Mouse (Mus musculus) hindbrain, embryonic 14.5 days (tissue): Measurements from ENCODE around the gene Ccrl2. TPM values are rescaled to one million over a fixed set of nuclear protein-coding genes. Genes with fewer than 3 reads are reported as not detected.

Experiments
- ATAC-seq: fragments of 200-750 bp; cut with Nextera tagmentation; 2 replicates; pipeline ENCODE4 v1.8.0; 2017; ENCODE audit warnings: moderate number of reproducible peaks, mild to moderate bottlenecking, moderate TSS enrichment, moderate library complexity; ENCODE audit not compliant: low FRiP score
- DNase-seq: peaks from one replicate; pipeline ENCODE4 v3.0.0-alpha.2; 2015; ENCODE audit warnings: low spot score
- H3K27ac ChIP-seq: fragments of 300-500 bp; sonication (generic); 2 replicates; pipeline ENCODE4 v1.5.1; 2014; ENCODE audit warnings: mild to moderate bottlenecking, moderate library complexity
- H3K27me3 ChIP-seq: fragments of 300-500 bp; sonication (generic); 2 replicates; pipeline ENCODE4 v1.6.1; 2014; ENCODE audit warnings: mild to moderate bottlenecking, low read length, mixed read lengths; ENCODE audit not compliant: control insufficient read depth, insufficient read depth
- H3K36me3 ChIP-seq: fragments of 300-500 bp; sonication (generic); replicated peaks from 2 replicates; pipeline ENCODE4 v1.6.1; 2014; ENCODE audit not compliant: control insufficient read depth, insufficient read depth
- H3K4me1 ChIP-seq: fragments of 300-500 bp; sonication (generic); replicated peaks from 2 replicates; pipeline ENCODE4 v1.6.1; 2014; ENCODE audit warnings: antibody characterized with exemption, low read length, mixed read lengths; ENCODE audit not compliant: control insufficient read depth, insufficient read depth
- H3K4me2 ChIP-seq: fragments of 300-500 bp; sonication (generic); replicated peaks from 2 replicates; pipeline ENCODE4 v1.6.1; 2014; ENCODE audit warnings: mild to moderate bottlenecking, moderate library complexity
- H3K4me3 ChIP-seq: fragments of 300-500 bp; sonication (generic); replicated peaks from 2 replicates; pipeline ENCODE4 v1.5.1; 2014; ENCODE audit warnings: mild to moderate bottlenecking, low read length
- H3K9ac ChIP-seq: fragments of 300-500 bp; sonication (generic); 2 replicates; pipeline ENCODE4 v1.6.1; 2014
- H3K9me3 ChIP-seq: fragments of 300-500 bp; sonication (generic); 2 replicates; pipeline ENCODE4 v1.6.1; 2016; ENCODE audit warnings: low read length; ENCODE audit not compliant: control insufficient read depth
- WGBS: fragments of 180-500 bp; shearing (Covaris S2); extraction: QIAGEN DNeasy Blood & Tissue Kit; methylation state at CpG from one replicate; pipeline ENCODE4 v1.1.7; 2014; 5-methylcytosine and 5-hydroxymethylcytosine counted together
- polyA plus RNA-seq: library from polyadenylated mRNA; unstranded; fragments of >200 nt; fragmentation: Nextera tagmentation; extraction: Ambion mirVana; gene quantifications from 2 replicates; pipeline ENCODE4 v1.2.1, GENCODE M21; 2014

Ccrl2 gene
- polyA plus RNA-seq, 1 experiment from 2014 or later, result 1.3 TPM

DNA sequence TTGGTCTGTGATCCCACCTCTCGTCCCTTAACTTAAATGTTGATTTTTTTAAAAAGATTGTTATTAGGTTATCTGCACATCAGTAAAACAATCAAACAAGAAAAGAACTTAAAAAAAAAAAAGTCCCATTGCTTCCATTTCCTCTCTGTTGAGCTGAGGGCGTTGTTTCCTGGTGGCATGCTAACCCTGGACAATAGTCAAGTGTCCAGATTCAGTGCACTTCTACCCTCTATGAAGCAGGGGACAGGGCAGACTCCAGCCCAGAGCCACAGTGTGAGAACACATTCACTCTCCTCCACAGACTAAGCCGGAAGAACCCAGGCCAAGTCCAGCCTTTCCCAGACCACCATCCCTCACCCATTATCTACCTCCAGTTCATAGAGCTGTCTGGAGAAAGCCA is 8.9 kb downstream of the Ccrl2 start:
- Histone ChIP-seq H3K4me3 (no peak overlapping the region), H3K36me3 (no peaks in the 10 kb centered on the region), H3K27me3 (no peaks in the 10 kb centered on the region), H3K9ac (no peak overlapping the region), H3K4me1 (no peaks in the 10 kb centered on the region), H3K4me2 (no peak overlapping the region), H3K27ac (no peak overlapping the region), H3K9me3 (no peaks in the 10 kb centered on the region)
- ATAC-seq, result no peak
- 80% methylated on average over 3 of the region's 3 CpGs for WGBS
- no peak for DNase-seq

DNA sequence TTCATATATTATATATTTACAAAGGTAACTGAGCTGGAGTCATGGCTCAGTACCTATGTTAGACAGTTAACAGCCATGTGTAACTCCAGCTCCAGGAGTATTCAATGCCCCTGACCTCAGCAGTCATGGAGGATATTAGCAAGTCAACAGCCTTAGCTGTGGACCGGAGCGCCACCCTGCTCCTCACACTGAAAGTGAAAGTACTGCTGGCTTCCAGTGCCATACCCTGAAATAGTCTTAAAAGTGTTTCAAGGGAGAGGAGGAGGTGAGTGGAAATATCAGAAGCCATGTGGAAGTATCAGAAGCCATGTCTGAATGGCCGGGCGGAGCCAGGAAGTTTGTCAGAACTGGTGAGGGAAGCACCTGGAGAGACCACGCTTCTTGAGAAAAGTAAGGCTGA is 10.1 kb downstream of the Ccrl2 start:
- WGBS, result 94% methylated on average over 5 of the region's 5 CpGs
- H3K36me3 ChIP-seq, result no peaks in the 10 kb centered on the region
- no peaks in the 10 kb centered on the region for H3K4me1 ChIP-seq
- H3K27ac ChIP-seq, result no peak overlapping the region
- no peak for ATAC-seq
- H3K9ac ChIP-seq, result no peak overlapping the region
- no peak overlapping the region for H3K4me2 ChIP-seq
- no peak for DNase-seq
- no peak overlapping the region for H3K4me3 ChIP-seq
- H3K27me3 ChIP-seq, result no peaks in the 10 kb centered on the region
- H3K9me3 ChIP-seq, result no peaks in the 10 kb centered on the region

DNA sequence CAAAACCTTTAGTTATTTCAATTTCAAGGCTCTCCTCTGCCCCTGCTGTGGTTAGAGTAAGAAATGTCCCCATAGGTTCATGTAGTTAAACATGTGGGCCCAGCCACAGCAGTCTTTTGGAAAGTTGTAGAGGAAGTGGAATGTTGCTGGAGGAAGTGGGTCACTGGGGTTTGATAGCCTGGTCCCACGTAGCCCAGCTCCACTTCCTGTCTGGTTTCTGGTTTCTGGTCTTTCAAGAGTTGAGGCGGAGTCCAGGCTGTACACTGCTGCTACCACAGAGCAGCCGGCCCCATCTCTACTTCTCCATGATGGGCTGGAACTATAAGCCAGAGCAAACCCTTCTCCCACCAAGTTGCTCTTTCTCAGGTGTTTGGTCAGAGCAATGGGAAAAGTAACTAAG is 11.1 kb downstream of the Ccrl2 start:
- no peak overlapping the region for H3K4me3 ChIP-seq
- ATAC-seq (no peak), DNase-seq (no peak)
- H3K4me2 ChIP-seq, result no peak overlapping the region
- H3K4me1 ChIP-seq, result no peaks in the 10 kb centered on the region
- 83% methylated on average over 3 of the region's 3 CpGs for WGBS
- no peak overlapping the region for H3K9ac ChIP-seq
- H3K36me3 ChIP-seq, result no peaks in the 10 kb centered on the region
- no peaks in the 10 kb centered on the region for H3K9me3 ChIP-seq
- no peak overlapping the region for H3K27ac ChIP-seq
- no peaks in the 10 kb centered on the region for H3K27me3 ChIP-seq

DNA sequence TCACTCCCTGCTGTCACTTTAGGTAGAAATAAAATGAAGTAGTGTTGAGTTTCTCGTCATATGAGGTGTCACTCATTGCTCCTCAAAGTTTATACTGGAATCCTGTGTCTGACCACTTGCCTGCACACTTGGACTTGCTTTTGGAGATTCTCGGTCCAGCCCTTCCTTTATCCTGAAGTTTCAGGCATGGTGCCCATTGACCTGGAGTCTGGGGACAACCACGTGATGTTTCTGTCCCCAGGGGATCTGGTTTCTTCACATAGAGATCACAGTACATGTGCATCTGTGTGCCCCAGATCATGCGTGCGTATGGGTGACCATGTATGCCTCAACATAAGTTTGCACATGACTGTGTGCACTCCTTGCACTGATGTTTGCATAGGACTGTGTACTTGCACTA is 15.1 kb downstream of the Ccrl2 start:
- ATAC-seq (no peak), DNase-seq (no peak)
- H3K9me3 ChIP-seq, result no peaks in the 10 kb centered on the region
- H3K4me1 ChIP-seq, result no peaks in the 10 kb centered on the region
- H3K27ac ChIP-seq, result no peak overlapping the region
- no peaks in the 10 kb centered on the region for H3K36me3 ChIP-seq
- no peak overlapping the region for H3K9ac ChIP-seq
- no peak overlapping the region for H3K4me3 ChIP-seq
- no peaks in the 10 kb centered on the region for H3K27me3 ChIP-seq
- WGBS, result 85% methylated on average over 5 of the region's 5 CpGs
- no peak overlapping the region for H3K4me2 ChIP-seq

DNA sequence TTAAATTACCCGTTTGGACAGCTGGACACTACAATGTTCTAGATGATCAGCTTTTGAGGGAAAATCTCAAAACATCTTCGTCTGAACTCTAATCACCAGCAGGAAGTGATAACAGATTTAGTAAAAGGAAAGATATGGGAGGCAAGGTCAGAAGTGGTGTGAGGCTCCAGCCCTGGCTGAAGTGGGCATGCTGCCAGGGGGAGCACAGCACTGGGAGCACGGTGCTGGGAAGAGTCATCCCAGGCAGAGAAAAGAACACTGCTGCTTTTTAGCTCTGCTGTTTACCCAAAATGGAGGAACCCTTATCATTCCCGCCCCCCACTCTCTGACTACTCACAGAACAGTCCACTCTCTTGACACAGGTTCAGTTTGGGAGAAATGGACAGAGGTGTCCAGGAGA is 17.4 kb downstream of the Ccrl2 start:
- H3K4me1 ChIP-seq, result no peaks in the 10 kb centered on the region
- H3K36me3 ChIP-seq, result no peaks in the 10 kb centered on the region
- ATAC-seq, result no peak
- H3K4me3 ChIP-seq, result no peak overlapping the region
- no peaks in the 10 kb centered on the region for H3K9me3 ChIP-seq
- H3K4me2 ChIP-seq, result no peak overlapping the region
- no peaks in the 10 kb centered on the region for H3K27me3 ChIP-seq
- no peak overlapping the region for H3K27ac ChIP-seq
- WGBS, result 86% methylated on average over 4 of the region's 4 CpGs
- H3K9ac ChIP-seq, result no peak overlapping the region
- DNase-seq, result no peak

DNA sequence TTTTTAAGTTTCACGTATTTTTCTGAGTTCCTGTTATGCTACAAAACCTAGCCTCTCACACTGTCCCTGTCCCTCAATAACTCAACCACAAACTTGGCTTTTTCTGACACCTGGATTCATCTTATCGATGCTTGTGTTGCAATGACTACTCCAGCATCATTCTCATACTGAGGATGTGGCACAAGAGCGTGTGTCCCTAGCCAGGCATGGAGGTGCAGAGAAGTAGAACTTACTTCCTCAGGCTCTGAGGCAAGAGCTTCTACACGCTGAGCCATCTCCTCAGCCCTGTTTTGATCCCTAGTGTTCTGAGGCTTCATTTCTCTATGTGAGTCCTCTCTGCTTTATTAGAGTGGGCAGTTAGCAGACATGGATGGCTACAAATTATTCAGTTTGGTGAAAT is 23.6 kb downstream of the Ccrl2 start:
- Histone ChIP-seq H3K27me3 (no peaks in the 10 kb centered on the region), H3K4me2 (no peak overlapping the region), H3K36me3 (no peaks in the 10 kb centered on the region), H3K27ac (no peak overlapping the region), H3K4me1 (no peaks in the 10 kb centered on the region), H3K9me3 (no peaks in the 10 kb centered on the region), H3K4me3 (no peak overlapping the region), H3K9ac (no peak overlapping the region)
- WGBS, result 91% methylated on average over 4 of the region's 4 CpGs
- DNase-seq (no peak), ATAC-seq (no peak)

DNA sequence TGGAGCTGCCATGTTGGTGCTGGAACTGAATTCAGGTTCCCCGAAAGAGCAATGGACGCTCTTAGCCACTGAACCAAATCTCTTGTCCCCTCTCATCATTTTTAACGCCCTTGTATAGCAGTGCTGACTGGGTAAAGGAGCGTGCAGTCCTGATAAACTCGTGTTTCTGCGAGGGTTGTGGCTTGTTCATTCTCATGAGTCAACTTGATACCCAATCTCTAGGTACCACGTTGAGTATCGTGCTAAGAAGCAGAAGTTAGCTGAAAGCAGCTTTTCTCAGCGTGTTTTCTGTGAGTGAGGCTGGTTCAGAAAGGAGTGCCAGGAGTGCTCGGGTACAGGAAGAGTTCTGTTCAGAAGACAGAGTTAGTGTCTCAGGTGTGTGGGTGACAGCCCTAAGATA is 30.5 kb downstream of the Ccrl2 start:
- 90% methylated on average over 10 of the region's 10 CpGs for WGBS
- H3K4me2 ChIP-seq, result no peak overlapping the region
- no peak overlapping the region for H3K9ac ChIP-seq
- no peaks in the 10 kb centered on the region for H3K4me1 ChIP-seq
- no peak overlapping the region for H3K4me3 ChIP-seq
- DNase-seq (no peak), ATAC-seq (no peak)
- no peaks in the 10 kb centered on the region for H3K36me3 ChIP-seq
- H3K27me3 ChIP-seq, result no peaks in the 10 kb centered on the region
- no peaks in the 10 kb centered on the region for H3K9me3 ChIP-seq
- H3K27ac ChIP-seq, result no peak overlapping the region

DNA sequence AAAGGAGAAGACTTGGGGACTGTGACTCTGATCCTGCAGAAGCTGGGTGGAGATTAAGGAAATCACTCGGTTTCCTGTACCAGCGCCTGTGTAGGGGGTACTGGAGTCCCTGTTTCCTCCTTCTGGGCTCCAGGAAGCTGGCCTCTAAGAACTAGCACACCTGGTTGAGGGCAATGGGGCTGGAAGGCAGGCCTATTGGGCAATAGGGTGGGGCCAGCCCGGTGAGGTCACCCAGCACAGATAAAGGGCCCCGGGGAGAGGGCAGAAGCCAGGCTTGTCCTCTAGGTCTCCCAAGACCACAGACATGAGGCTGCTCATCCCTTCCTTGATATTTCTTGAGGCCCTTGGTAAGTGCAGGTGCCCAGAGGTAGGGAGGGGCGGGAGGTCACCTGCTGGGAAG is 38.3 kb downstream of the Ccrl2 start, which contains the start of gene Ltf:
Ltf (plus strand) TSS at position 250 of the 400 bp plus-strand sequence.
- Histone ChIP-seq H3K36me3 (no peaks in the 10 kb centered on the region), H3K27ac (no peak within 1 kb of the TSS), H3K4me2 (no peak within 1 kb of the TSS), H3K27me3 (no peaks in the 10 kb centered on the region), H3K4me3 (no peak within 1 kb of the TSS), H3K4me1 (no peaks in the 10 kb centered on the region), H3K9ac (no peak within 1 kb of the TSS), H3K9me3 (no peaks in the 10 kb centered on the region)
- ATAC-seq (no peak), DNase-seq (no peak)
- 88% methylated on average over 5 of the region's 5 CpGs for WGBS

DNA sequence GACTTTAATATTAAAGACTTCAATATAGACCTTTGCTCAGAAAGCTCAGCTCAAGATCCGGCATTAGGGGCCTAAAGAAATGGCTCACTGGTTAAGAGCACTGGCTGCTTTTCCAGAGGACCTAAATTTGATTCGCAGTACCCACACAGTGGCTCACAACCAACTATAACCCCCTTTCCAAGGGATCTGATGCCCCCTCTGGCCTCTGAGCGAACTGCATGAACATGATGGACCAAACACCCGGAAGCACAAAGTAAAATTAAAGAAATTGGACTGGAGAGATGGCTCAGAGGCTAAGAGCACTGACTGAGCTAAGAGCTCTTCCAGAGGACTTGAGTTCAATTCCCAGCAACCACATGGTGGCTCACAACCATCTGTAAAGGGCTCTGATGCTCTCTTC is 41.7 kb downstream of the Ccrl2 start:
- no peak overlapping the region for H3K4me2 ChIP-seq
- no peaks in the 10 kb centered on the region for H3K9me3 ChIP-seq
- no peaks in the 10 kb centered on the region for H3K27me3 ChIP-seq
- DNase-seq (no peak), ATAC-seq (no peak)
- no peak overlapping the region for H3K9ac ChIP-seq
- H3K4me3 ChIP-seq, result no peak overlapping the region
- no peak overlapping the region for H3K27ac ChIP-seq
- no peaks in the 10 kb centered on the region for H3K4me1 ChIP-seq
- WGBS, result 88% methylated on average over 4 of the region's 4 CpGs
- no peaks in the 10 kb centered on the region for H3K36me3 ChIP-seq

DNA sequence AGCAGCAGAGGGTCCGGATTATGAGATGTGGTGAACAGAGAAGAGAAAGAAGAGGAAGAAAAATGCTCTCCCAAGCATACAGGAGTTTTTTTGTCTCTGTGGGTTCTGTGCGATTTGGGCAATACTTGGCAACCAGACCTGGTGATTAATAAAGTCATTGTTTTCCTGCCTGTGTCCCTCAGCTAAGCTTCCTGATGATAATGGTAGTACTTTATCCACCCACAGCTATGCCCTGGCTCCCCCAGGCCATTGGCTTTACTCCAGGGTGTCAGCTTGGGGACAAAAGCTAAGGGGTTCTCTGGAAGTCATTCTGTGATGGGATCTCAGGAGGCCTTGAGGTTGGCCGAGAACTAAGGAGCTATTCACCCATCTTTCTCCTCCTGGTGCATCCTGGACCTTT is 45.3 kb downstream of the Ccrl2 start:
- 79% methylated on average over 3 of the region's 3 CpGs for WGBS
- no peak overlapping the region for H3K4me3 ChIP-seq
- no peak for ATAC-seq

More for the DNA sequence above, 45.3 kb downstream of the Ccrl2 start:
- no peaks in the 10 kb centered on the region for H3K36me3 ChIP-seq
- no peak for DNase-seq
- no peak overlapping the region for H3K9ac ChIP-seq
- no peak overlapping the region for H3K4me2 ChIP-seq
- no peak overlapping the region for H3K27ac ChIP-seq
- H3K27me3 ChIP-seq, result no peaks in the 10 kb centered on the region
- no peaks in the 10 kb centered on the region for H3K4me1 ChIP-seq
- H3K9me3 ChIP-seq, result no peaks in the 10 kb centered on the region
